Mouse (Mus musculus): ENCODE results near the gene Scg3. TPM values are rescaled to one million over a fixed set of nuclear protein-coding genes. Genes with fewer than 3 reads are reported as not detected.
"Not testable (repeated sequence)": the region's sequence is repeated elsewhere in the genome, so short reads cannot be mapped to it uniquely, and the experiment has no call there.

Scg3 gene
- total and polyA plus RNA-seq, 2 experiments, result not detected

DNA sequence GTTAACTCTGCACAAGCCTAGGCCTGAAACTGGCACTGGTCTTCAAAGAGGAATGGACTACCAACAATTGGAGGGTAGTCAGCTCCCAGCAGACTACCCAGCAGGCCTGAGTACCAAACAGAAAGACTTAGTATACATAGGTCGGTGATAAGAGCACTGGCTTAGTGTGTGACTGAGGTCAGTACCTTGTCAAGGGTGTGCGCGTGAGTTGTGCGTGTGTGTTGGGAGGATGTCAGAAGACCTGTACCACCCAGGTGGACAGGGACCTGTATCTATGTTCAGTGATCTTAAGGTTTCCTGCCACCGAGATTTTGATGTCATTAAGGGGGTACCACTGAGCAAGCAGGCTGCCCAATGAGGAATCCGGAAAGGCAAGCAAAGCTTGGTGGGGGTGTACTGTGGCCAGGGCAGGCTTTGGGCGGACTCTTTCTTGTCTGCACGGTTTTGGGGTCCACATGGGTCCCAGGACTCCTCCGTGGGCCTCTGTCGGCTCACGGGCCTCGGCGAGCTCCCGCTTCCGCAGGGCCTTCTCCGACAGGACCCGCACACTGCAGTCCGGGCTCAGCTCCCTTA, 58.8 kb downstream of the Scg3 start:
- Histone ChIP-seq H3K79me2 (ENCODE audit: control insufficient read depth, insufficient read depth, low read length) (no peaks in the 10 kb centered on the region), H3K27me3 (ENCODE audit: control insufficient read depth, insufficient read depth, low read length) (no peaks in the 10 kb centered on the region), H3K9ac (ENCODE audit: low read depth, low read length) (peak overlapping the region; percentile 60; the same call in 1 of the 2 replicates), H3K36me3 (ENCODE audit: control insufficient read depth, insufficient read depth, low read length) (no peaks in the 10 kb centered on the region), H3K4me3 (ENCODE audit: insufficient read depth, low read depth, low read length) (peak overlapping the region; percentile 77), H3K27ac (replicated peaks; ENCODE audit: insufficient read depth, low read depth, low read length) (no peak overlapping the region), H3K4me1 (ENCODE audit: control insufficient read depth, insufficient read depth, low read length) (peaks cover 2% of the 10 kb centered on the region; the same call in 1 of the 2 replicates)
- no peak for TF ChIP-seq POLR2A (IDR thresholded peaks at IDR 0.05; ENCODE audit: extremely low read depth, insufficient read depth, low read length)
- no peak for TF ChIP-seq CTCF (IDR thresholded peaks at IDR 0.05; ENCODE audit: low read depth, low read length)
- no peak for DNase-seq (ENCODE audit: extremely low read depth, low read depth, low spot score)
- WGBS, result 27% methylated on average over 18 of the region's 18 CpGs

DNA sequence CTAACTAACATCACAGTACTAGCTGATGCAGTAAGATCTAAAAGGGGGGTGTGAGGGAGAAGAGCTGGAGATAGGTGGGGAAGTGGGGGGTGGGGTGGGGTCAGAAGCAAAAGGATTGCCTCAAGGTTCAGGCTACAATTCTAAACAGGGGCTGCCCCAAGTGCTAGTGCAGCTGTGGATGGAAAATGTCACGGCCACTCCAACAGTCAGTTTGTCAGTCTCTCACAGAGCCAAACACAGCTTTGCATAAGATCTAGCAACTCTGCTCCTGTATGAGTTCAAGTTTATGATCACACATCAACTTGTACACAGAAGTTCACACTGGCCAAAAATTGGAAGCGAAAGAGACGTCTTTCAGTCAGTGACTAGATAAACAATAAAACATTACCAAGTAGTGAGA, 62.4 kb downstream of the Scg3 start:
- DNase-seq (ENCODE audit: extremely low read depth, low read depth, low spot score), result no peak
- H3K4me1 ChIP-seq (ENCODE audit: control insufficient read depth, insufficient read depth, low read length), result peaks cover 2% of the 10 kb centered on the region; the same call in 1 of the 2 replicates
- no peak overlapping the region for H3K4me3 ChIP-seq (ENCODE audit: insufficient read depth, low read depth, low read length)
- no peak overlapping the region for H3K27ac ChIP-seq (replicated peaks; ENCODE audit: insufficient read depth, low read depth, low read length)
- no peak overlapping the region for H3K9ac ChIP-seq (ENCODE audit: low read depth, low read length)
- no peaks in the 10 kb centered on the region for H3K79me2 ChIP-seq (ENCODE audit: control insufficient read depth, insufficient read depth, low read length)
- TF ChIP-seq CTCF (IDR thresholded peaks at IDR 0.05; ENCODE audit: low read depth, low read length) (no peak), POLR2A (IDR thresholded peaks at IDR 0.05; ENCODE audit: extremely low read depth, insufficient read depth, low read length) (no peak)
- no peaks in the 10 kb centered on the region for H3K27me3 ChIP-seq (ENCODE audit: control insufficient read depth, insufficient read depth, low read length)
- 75% methylated on average over 3 of the region's 3 CpGs for WGBS
- no peaks in the 10 kb centered on the region for H3K36me3 ChIP-seq (ENCODE audit: control insufficient read depth, insufficient read depth, low read length)

DNA sequence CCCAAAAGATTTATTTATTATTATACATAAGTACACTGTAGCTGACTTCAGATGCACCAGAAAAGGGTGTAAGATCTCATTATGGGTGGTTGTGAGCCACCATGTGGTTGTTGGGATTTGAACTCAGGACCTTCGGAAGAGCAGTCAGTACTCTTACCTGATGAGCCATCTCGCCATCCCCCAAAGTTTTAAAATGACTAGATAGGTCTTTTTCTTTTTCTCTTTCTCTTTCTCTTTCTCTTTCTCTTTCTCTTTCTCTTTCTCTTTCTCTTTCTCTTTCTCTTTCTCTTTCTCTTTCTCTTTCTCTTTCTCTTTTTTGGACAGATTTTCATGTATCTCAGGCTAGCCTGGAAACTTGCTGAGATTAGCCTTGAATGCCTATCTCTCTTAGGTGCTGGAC, 64.1 kb downstream of the Scg3 start:
- H3K27ac ChIP-seq (replicated peaks; ENCODE audit: insufficient read depth, low read depth, low read length); H3K4me3 ChIP-seq (ENCODE audit: insufficient read depth, low read depth, low read length); H3K79me2 ChIP-seq (ENCODE audit: control insufficient read depth, insufficient read depth, low read length); H3K9ac ChIP-seq (ENCODE audit: low read depth, low read length); H3K27me3 ChIP-seq (ENCODE audit: control insufficient read depth, insufficient read depth, low read length); H3K36me3 ChIP-seq (ENCODE audit: control insufficient read depth, insufficient read depth, low read length); DNase-seq (ENCODE audit: extremely low read depth, low read depth, low spot score); H3K4me1 ChIP-seq (ENCODE audit: control insufficient read depth, insufficient read depth, low read length): not testable (repeated sequence)
- 94% methylated on average over 2 of the region's 2 CpGs for WGBS

- DNase-seq (ENCODE audit: extremely low read depth, low read depth, low spot score), result no peak
- Histone ChIP-seq H3K4me1 (ENCODE audit: control insufficient read depth, insufficient read depth, low read length) (no peaks in the 10 kb centered on the region), H3K36me3 (ENCODE audit: control insufficient read depth, insufficient read depth, low read length) (no peaks in the 10 kb centered on the region), H3K27me3 (ENCODE audit: control insufficient read depth, insufficient read depth, low read length) (no peaks in the 10 kb centered on the region), H3K9ac (ENCODE audit: low read depth, low read length) (no peak overlapping the region), H3K79me2 (ENCODE audit: control insufficient read depth, insufficient read depth, low read length) (no peaks in the 10 kb centered on the region), H3K4me3 (ENCODE audit: insufficient read depth, low read depth, low read length) (no peak overlapping the region), H3K27ac (replicated peaks; ENCODE audit: insufficient read depth, low read depth, low read length) (no peak overlapping the region)
- WGBS, result 93% methylated on average over 6 of the region's 6 CpGs
- TF ChIP-seq POLR2A (IDR thresholded peaks at IDR 0.05; ENCODE audit: extremely low read depth, insufficient read depth, low read length) (no peak), CTCF (IDR thresholded peaks at IDR 0.05; ENCODE audit: low read depth, low read length) (no peak)
These were observed 64.9 kb downstream of the Scg3 start for GRCm38 (mm10) chr9:75618836-75619400.

DNA sequence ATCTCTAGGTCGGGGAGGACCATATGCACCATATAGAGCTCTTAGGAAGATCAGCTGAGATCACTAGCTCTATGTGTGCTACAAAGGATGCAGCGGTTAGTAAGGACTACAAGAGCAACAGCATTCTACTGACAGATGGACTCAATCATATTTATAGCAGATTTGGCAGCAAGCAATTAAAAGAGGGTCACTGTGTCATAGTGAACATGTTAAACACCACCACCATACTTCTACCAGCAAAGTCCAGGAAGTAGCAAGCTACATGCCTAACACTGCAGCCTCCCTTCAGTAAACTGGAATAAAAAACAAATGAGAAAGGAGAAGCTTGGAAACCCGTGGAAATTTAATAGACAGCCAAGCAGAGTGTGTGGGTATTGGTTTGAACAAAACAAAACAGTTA, 67.3 kb downstream of the Scg3 start:
- H3K79me2 ChIP-seq (ENCODE audit: control insufficient read depth, insufficient read depth, low read length), result no peaks in the 10 kb centered on the region
- H3K27ac ChIP-seq (replicated peaks; ENCODE audit: insufficient read depth, low read depth, low read length), result no peak overlapping the region
- no peaks in the 10 kb centered on the region for H3K27me3 ChIP-seq (ENCODE audit: control insufficient read depth, insufficient read depth, low read length)
- H3K9ac ChIP-seq (ENCODE audit: low read depth, low read length), result no peak overlapping the region
- WGBS, result 74% methylated on average over 3 of the region's 3 CpGs
- no peak for DNase-seq (ENCODE audit: extremely low read depth, low read depth, low spot score)
- H3K36me3 ChIP-seq (ENCODE audit: control insufficient read depth, insufficient read depth, low read length), result no peaks in the 10 kb centered on the region
- H3K4me3 ChIP-seq (ENCODE audit: insufficient read depth, low read depth, low read length), result no peak overlapping the region
- TF ChIP-seq CTCF (IDR thresholded peaks at IDR 0.05; ENCODE audit: low read depth, low read length) (no peak), POLR2A (IDR thresholded peaks at IDR 0.05; ENCODE audit: extremely low read depth, insufficient read depth, low read length) (no peak)
- H3K4me1 ChIP-seq (ENCODE audit: control insufficient read depth, insufficient read depth, low read length), result no peaks in the 10 kb centered on the region
